Mouse (Mus musculus) ovary, adult 18-20 months (tissue): ENCODE results near the gene Lgr6.

Experiments used
- DNase-seq: peaks from one replicate; pipeline ENCODE4 v3.0.0; 2022; ENCODE audit warnings: low spot score, mixed read lengths

The Lgr6 gene

GRCm38 (mm10) chr1:135105124-135105523 lies at the start of gene Lgr6:
TSS of gene Lgr6 (minus strand) at chr1:135105276.
- DNase-seq, result no peak

DNA sequence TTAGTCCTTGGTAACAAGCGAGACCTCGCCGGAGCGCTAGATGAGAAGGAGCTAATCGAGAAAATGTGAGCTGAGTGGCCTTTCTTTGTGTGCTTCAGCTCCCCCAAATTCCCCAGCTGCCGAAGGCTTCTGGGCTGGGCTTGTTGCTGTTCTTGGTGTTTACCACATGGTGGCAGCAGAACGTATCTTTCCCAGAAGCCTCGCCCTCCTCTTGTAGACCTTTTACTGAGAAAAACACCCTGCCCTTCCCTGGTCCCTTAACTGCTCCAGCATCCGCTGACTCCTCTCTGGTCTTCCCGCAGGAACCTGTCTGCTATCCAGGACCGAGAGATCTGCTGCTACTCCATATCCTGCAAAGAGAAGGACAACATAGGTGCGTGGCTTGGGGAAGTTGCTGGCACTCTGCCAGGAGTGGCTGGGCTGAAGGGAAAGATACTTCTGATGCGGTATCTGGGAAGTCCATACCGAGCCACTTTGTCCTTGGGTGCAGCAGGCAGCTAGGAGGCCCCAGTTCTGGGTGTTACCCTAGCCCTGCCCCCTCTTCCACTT lies 49.4 kb upstream of the Lgr6 start:
- DNase-seq, result peak; percentile 63

DNA sequence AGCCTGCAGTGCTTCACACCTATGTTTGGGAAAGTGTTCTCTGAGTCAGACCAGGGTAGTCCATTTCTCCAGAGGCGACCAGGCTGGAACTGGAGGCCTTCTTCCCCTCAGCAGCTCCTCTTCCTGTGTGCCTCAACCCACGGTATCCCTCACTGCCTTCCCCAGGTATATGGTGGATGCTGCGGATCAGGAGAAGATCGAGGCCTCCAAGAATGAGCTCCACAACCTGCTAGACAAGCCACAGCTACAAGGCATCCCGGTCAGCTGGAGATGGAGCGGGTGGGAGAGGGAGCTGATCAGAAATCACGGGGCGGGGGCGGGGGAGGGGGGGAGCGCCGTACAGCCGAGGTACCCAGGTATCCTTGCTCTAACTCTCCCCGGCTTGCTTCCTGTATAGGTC lies 48.9 kb upstream of the Lgr6 start:
- DNase-seq, result no peak

- no peak for DNase-seq
Measured at GRCm38 (mm10) chr1:135148996-135149395, 43.9 kb upstream of the Lgr6 start.

DNA sequence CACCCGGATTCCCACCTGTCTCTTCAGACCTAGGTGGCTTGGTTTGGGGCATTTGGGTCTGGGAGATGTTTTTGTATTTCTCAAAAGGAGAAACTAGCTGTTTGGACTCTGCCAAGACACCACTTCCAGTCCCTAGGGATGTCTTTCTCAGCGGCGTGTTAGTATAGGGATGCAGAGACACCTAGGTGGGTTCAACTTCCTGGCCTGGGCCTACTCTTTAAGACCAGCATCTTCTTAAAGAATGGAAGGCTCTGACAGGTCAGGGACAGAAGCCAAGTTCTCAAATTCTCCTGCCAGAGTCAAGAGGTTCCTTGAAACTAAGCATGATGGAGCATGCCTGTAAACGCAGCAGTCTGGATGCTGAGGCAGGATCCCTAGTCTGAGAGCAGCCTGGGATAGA lies 43.4 kb upstream of the Lgr6 start:
- no peak for DNase-seq

GRCm38 (mm10) chr1:135147702-135148058 lies 42.6 kb upstream of the Lgr6 start:
- DNase-seq, result no peak

DNA sequence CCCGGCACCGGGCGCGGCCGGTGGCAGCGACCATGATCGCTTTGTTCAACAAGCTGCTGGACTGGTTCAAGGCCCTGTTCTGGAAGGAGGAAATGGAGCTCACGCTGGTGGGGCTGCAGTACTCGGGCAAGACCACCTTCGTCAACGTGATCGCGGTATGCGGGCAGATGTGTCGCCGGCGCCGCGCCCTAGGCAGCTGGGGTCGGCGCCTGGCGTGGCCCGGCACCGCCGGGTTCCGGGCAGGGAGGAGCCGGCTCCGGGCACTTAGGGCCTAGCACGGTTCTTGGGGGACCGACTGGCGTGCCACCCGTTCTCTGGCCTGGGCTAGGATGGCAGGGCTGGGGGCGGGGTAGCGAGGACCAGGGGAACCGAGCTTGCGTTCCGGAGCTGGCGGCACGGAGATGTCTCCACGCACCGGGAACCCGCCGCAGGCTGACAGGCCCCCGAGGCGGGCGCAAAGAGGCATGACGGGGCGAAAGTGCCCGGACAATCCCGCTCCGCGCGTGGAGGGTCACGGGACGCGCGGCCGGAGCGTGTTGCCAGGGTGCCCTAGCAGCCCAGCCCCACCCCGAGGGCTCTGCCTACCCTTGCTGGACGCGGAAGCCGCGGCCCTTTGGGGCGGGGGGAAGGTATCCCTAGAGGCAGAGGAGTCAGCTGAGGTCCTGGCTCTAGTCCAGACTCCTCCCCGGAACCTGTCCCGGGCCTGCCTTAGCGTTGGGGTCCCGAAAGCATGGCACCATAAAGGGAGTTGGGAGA lies 42.0 kb upstream of the Lgr6 start:
- peak; percentile 85 for DNase-seq

GRCm38 (mm10) chr1:135146077-135146945 lies 41.2 kb upstream of the Lgr6 start, which contains the start of gene Arl8a:
TSS of gene Arl8a (plus strand) at chr1:135146824.
- peak; percentile 80 for DNase-seq

DNA sequence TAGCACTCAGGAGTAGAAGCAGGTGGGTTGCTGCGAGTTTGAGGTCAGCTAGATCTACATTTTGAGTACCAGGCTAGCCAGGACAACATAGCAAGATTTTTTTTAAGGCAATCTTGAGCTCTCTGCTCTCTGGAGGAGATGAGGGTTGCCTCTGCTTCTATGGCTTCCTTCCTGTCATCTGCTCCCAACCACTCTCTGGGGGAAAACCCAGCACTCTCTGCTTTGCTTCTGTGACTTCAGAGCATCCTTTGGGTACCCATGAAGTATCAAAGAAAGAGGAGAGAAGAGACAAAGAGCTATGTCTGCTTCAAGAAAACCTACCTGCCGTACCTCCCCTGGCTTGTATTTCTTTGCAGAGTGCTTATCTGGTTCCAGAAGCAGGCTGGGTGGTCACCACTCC lies 38.9 kb upstream of the Lgr6 start:
- DNase-seq, result no peak

- no peak for DNase-seq
Measured at GRCm38 (mm10) chr1:135142452-135142851, 37.4 kb upstream of the Lgr6 start.

DNA sequence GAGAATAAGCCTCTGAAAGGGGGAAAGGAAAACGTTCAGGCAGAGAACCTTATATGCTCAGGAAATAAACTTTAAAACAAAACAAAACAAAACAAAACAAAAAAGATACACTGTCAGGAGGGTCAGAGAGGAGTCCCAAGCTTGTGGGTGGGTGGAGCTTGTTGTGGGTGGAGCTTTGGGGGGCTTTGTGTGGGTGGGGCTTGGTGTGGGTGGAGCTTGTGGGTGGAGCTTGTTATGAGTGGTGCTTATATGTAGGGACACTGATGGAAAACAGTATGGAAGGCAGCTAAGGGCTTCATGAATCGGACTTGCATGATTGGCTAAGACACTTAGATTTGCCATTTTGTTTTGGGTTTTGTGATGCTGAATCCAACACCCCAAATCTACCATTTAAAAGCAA lies 34.8 kb upstream of the Lgr6 start:
- DNase-seq, result no peak

DNA sequence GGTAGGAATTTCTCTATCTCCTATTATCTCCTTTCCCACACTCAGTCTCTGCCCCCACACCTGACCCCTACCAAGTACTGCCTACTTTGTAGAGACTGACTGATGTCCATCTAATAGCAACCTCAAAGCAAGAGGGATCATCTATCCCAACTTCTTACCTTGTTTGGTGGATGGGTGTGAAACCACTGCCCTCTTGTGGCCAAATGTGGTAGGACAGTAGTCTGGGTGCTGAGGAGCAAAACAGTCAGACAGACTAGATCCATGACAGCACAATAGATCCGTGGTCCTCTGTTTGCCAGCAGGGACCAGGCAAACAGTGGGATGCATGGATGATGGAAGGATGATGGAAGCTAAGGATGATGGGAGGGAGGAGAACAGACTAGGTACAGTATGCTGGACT lies 31.4 kb upstream of the Lgr6 start:
- no peak for DNase-seq

DNA sequence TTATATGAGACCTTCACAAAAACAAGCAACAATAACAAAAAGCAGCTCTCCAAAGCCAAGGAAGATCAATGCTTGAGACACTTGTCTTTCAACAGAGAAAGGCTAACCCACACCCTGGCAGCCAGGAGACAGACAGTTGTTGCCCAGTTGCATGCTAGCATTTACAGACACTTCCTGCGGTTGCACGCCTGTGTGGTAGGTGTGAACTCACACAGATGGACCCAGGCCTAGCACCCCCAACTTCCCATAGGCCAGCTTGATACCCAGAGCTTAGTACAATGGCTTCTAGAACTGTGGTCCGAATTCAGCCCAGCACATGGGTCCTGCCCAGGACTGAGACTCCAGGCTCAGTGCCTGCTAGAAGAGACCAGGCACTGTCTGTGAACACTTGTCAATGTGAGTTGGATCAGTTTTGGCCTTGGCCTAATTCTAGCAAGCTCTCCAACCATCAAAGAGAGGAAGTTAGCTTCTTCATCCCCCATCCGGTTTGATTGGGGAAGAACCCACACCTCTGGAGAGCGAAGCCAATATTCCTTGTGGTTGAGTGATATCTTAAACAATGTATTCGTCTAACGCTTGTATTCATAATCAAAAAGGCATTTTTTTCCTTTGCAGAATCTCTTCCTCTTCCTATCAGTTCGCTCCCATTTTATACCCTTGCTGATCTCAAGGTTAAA lies 30.2 kb upstream of the Lgr6 start:
- no peak for DNase-seq

DNA sequence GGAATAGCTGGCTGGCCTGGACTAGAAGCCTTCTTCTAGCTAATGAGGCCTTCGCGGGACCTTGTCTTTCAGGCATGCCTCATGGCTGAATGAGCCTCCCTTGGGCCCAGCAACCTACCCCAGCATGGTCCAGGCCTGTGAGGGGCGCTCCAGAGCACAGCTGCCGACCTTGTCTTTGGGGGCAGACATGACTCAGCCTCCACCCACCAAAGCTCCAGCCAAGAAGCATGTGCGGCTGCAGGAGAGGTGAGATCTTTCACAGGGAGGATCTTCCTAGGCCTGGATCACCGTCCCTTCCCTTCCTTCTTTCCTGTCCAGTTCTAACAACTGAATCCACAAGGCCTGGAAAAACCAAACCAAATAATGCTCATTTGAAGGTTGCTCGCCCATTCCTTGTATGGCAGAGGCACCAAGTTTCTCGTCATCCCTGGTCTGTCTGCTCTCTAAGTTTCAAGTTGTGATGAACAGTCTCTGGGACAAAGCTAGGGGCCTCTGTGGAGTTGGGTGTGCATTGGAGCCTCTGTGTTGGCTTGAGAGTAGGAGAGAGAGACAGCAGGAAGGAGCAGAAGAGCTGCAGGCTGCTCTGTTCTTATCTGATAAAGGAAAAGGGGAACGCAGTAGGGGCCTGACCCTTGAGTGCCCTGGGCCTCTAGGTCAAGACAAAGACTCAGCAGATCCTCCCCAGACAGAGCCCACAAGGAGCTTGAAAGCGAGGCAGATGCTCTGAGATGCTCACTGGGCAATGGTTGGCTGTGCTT lies 28.8 kb upstream of the Lgr6 start:
- DNase-seq, result no peak

DNA sequence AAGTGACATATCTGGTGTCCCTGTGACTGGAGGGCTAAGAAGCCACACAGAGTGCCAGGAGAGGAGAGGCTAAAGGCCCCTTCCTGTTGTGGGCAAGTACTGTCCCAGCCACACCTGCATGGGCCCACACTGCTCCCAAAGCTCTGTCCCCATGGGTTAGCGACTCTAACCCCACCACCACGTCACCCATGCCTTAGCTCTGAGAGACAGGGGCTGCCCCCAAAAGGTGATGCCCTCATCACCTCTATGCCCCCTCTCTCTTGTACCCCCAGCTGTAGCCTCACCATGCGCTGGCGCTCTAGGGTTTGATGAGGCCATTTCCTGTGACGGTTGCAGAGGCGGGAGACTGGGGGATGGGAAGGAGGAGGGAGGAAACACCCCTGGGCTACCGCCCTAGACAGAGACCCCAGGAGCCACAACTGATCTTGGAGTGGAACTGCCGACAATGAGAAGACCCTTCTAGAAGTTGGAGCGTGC lies 27.9 kb upstream of the Lgr6 start:
- DNase-seq, result no peak

DNA sequence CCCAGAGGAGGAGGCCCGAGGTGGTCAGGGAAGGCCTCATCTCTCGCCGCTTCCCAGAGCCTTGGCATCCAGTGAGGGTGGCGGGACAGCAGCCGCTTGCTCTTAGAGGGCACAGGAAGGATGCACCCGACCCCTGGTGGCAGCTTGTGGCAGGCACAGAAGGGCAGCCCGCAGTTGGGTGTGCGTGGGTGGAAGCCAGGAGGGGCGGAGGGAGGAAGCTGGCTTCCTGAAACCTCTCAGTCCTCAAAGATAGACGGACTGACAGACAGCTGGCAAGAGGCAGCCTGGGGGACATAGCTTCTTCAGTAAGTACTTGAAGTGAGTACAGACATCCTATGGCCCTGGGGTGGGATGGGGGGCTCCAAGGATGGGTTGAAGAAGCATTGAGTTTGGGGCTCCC lies 27.4 kb upstream of the Lgr6 start, which contains the start of gene Ptpn7:
Gene Ptpn7 (plus strand): TSS at position 228 of the 400 bp plus-strand sequence.
- DNase-seq, result peak; percentile 62

DNA sequence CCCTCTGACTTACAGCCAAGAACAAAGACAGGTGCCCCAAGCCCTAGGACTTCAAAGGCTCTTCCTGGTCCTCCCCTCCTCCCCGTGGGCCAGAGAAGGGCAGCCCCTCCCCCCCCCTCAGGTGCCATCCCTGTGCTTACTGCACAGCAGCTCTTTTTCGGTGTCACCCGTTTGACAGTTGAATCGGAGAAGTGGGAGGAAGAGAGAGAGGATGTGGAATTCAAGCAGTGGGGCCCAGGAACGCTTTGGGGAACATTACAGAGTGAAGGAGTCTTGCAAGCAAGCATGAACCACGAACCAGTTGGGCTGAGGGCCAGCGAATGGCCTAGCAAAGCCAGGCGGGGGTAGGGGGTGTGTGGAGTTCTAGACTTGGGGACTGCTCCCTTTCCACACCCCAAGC lies 26.5 kb upstream of the Lgr6 start:
- DNase-seq, result no peak

DNA sequence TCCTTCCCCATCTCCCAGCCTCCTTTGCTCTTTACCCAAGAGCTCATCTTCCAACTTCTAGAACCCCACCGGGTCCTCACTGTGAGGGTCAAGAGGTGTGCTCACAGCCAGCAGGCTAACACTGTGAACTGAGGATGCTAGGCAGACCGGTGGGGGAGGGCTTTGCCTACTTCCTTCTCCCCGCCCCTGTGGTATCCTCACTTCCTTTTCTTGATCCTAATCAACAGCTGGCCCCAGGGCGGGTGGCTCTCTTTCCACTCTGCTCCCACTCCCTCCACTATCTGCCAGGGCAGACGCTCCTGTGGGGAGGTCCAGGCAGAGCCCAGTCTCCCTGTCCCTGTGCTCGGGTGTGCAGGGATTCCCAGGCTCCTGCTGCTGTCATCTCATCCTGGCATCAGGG lies 26.0 kb upstream of the Lgr6 start:
- no peak for DNase-seq

- no peak for DNase-seq
Measured at GRCm38 (mm10) chr1:135130376-135131018, 25.4 kb upstream of the Lgr6 start.

GRCm38 (mm10) chr1:135129543-135130183 lies 24.6 kb upstream of the Lgr6 start:
- DNase-seq, result no peak
